Mouse (Mus musculus): ENCODE measurements at regions not wholly inside any gene's neighbourhood (a gene's known extent, or its start where the extent isn't known, plus 50 kb on each side); places are given as distances from the start of the nearest gene placed in this dataset.

DNA sequence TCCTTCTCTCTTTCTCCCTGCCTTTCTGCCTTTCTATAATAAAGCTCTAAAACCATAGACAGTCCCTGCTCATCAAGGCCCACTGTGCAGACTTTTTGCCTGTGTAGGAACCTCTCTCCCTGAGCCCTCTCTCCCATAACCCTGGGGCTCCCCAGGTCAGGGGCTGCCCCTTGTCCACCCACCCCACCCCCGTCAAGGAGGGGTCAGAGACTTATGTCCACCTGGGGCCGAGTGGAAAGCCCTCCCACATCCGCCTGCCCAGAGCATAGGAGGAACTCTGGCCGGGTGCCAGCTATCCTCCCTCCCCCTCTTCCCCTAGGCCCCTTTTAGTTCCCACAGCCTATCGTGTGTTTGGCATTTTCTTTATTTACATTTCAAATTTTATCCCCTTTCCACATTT, 81.8 kb upstream of the Cxcl13 start:
- no peak overlapping the region for H3K27ac ChIP-seq (replicated peaks; ENCODE audit: low read depth, low read length)
- no peak for ATAC-seq (ENCODE audit: low FRiP score, low read depth)
- H3K27me3 ChIP-seq (ENCODE audit: control insufficient read depth, insufficient read depth, low read length): no peaks in the 10 kb centered on the region
- no peak overlapping the region for H3K4me3 ChIP-seq (replicated peaks; ENCODE audit: low read length)
- no peak for DNase-seq (ENCODE audit: low spot score)
- H3K4me2 ChIP-seq (replicated peaks; ENCODE audit: low read depth, low read length, severe bottlenecking): no peak overlapping the region
- H3K36me3 ChIP-seq (ENCODE audit: control insufficient read depth, insufficient read depth, low read length): no peaks in the 10 kb centered on the region
- TF ChIP-seq POLR2A (IDR thresholded peaks at IDR 0.05; ENCODE audit: borderline replicate concordance, extremely low read depth, insufficient read depth, insufficient read length): no peak
- H3K9me3 ChIP-seq (ENCODE audit: control insufficient read depth, low read length): no peaks in the 10 kb centered on the region
- 54% methylated on average over 5 of the region's 5 CpGs for WGBS
- no peaks in the 10 kb centered on the region for H3K4me1 ChIP-seq (ENCODE audit: control insufficient read depth, insufficient read depth, low read length)
- no peak overlapping the region for H3K9ac ChIP-seq (ENCODE audit: low read depth, low read length, severe bottlenecking)

GRCm38 (mm10) chr5:95880914-95881313, 75.8 kb upstream of the Cxcl13 start:
- Histone ChIP-seq H3K4me1 (ENCODE audit: control insufficient read depth, insufficient read depth, low read length) (no peaks in the 10 kb centered on the region), H3K9ac (ENCODE audit: low read depth, low read length, severe bottlenecking) (no peak overlapping the region), H3K27ac (replicated peaks; ENCODE audit: low read depth, low read length) (no peak overlapping the region), H3K4me2 (replicated peaks; ENCODE audit: low read depth, low read length, severe bottlenecking) (no peak overlapping the region), H3K9me3 (ENCODE audit: control insufficient read depth, low read length) (no peaks in the 10 kb centered on the region), H3K4me3 (replicated peaks; ENCODE audit: low read length) (no peak overlapping the region), H3K36me3 (ENCODE audit: control insufficient read depth, insufficient read depth, low read length) (no peaks in the 10 kb centered on the region), H3K27me3 (ENCODE audit: control insufficient read depth, insufficient read depth, low read length) (no peaks in the 10 kb centered on the region)
- peak; percentile 47; the same call in 1 of the 2 replicates for ATAC-seq (ENCODE audit: low FRiP score, low read depth)
- DNase-seq (ENCODE audit: low spot score): peak; percentile 64
- no peak for TF ChIP-seq POLR2A (IDR thresholded peaks at IDR 0.05; ENCODE audit: borderline replicate concordance, extremely low read depth, insufficient read depth, insufficient read length)

All from limb, embryonic 14.5 days (tissue).